Mouse (Mus musculus) CD8-positive naive resting alpha-beta T cell, adult 2 months (primary cell): ENCODE results near the gene Ranbp3l.

Source experiments
- DNase-seq, 2 experiments: peaks; one replicate each; pipeline ENCODE4 v3.0.0; 2022; ENCODE audit warnings: low read depth in 2 of 2, low spot score in 2 of 2

The Ranbp3l gene

DNA sequence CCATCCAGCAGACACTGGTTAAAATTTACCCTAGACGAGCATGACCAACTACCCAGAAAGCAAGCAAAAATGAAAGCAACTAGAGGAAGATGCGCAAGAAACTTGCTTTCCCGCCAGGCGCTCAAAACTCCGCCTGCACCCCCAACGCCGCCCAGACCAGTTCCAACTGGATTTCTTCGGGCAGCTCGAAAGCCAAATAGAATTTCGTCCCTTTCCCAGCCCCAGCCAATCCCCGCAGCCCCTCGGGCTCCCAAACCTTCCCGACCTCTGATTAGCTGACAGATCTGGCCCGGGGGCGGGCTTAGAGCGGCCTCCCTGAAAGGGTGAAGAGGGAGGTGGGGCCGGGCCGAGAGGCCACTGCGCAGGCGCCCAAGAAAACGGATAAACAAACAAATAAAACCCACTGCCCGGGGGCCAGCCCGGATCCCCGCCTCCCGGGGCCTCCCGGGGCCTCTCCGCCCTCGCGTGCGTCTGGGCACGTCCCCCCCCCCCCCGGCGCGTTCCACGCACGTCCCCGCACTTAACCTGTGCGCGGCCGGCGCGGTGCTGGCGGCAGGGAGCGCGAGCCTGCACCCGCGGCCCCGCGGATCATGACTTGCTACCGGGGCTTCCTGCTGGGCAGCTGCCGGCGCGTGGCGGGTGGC is 103.3 kb downstream of the Ranbp3l start, which contains the start of gene Nadk2:
TSS of gene Nadk2 (plus strand) at position 349 of the 644 bp plus-strand sequence.
- peak; percentile 94 to 95 for DNase-seq

DNA sequence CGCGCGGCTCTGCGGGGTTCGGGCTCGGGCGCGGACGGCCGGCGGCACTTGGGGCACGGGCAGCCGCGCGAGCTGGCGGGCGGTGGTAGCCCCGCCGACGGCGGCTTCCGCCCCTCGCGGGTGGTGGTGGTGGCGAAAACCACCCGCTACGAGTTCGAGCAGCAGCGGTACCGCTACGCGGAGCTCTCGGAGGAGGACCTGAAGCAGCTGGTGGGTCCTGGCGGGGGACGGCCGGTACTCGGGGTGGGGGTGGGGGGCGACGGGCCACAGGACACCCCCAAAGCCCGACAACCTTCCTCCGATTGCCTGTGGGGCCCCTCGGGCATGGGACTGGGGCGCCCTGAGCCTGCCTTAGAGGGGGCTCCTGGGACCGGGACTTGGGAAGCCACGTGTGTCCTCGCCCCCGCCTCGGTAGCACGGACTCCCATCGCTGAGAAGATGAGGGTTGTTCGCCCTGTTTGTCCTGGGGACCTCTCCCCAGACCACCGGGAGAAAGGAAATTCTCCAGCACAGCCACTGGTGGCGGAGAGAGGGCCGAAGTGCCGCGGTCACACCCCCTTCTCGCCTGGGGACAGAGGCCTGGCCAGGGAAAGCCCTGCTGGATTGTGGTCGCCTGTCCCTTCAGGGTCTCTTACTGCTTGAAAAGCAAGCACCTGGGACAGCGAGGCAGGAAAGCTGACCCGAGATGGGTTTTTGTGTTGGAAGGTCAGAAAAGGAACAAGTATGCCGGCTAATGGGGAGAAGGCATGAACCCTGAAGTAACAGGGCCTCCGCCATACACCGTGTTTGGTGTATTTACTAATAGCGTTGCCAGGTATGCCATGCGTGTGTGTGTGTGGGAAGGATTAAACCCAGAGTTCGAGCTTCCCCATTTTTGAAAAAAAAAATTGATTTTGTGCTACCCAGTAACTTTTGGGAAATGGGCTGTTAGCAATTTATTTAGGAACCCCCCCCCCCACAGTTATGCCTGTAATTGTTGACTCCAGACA is 104.1 kb downstream of the Ranbp3l start:
- peak; percentile 23 to 27 for DNase-seq

DNA sequence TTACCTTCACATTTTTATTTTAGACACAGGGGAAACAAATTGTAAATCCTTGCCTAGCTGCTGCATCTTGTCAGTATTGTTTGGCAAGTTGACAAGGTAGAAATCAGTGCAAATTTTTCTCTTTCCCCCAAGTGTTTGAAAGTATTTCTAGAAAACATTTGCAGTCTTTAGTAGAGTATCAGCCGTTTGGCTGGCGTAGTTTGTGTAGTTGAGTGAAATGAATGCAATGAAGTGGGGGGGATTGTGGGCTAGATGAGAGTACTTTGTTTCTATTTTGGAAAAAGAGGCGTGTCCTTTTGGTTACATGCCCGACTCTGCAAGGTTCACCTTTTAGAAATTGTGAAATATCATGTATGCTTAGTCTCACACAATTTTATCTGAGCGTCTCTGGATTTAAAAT is 104.9 kb downstream of the Ranbp3l start:
- DNase-seq = peak in 1 of 2 experiments; percentile 7

DNA sequence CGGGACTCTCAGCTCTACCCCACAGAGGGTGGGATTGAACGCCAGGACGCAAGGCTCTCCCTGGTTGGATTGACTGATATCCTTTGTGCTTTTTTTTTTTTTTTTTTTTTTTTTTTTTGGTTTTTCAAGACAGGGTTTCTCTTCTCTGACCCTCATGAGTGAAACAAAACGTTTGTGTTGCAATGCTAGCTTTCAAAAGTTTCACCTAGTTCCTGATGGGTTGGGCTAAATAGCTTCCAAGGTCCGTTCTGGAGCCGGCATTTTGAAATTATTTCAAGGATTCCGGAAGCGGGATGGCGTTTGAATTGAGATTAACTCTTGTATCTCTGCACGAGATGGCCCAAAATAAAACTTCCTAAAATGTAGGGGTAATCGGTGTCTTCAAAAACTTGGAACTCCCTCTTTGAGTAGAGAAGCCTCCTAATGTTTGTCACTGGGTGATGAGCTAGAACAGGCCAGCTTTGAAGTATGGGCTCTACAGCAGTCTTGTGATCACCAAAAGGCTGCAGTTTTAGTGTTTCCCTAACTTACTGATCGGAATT is 105.4 kb downstream of the Ranbp3l start:
- DNase-seq = no peak

DNA sequence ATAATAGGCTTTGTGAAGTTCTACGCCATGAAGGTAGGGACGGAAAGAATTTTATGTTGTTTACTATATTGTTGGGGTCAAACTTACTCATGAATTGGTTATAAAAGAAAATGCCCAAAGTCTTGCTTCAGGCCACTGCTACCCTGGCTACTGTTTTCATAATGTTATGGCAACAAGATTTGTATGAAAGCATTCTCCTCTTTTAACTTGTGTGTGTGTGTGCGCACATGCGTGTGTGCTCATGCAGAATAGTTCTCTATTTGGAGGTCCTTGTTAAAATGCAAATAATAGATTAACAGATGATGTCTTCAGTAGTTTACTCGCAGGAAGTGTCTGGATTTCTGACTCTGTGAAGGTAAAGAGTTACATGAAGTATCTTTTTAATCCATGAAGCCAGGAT is 105.9 kb downstream of the Ranbp3l start:
- no peak for DNase-seq

DNA sequence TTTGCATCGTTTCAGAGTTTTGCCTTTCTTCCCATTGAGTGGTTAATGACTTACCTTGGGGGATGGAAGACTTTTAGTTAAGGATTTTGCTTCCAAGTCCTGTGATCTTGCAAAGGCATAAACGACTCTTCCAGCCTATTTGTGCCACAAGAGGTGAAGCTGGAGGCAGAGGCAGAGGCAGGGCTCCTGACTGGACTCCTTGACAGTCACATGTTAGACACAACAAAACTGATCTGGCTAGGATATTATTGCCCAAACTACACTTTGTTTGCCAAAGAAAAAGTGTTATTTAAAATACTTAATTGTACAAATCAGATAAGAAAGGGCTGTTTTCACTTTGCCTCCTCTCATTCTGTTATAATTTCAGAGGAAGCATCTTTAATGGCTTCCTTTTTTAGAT is 106.4 kb downstream of the Ranbp3l start:
- no peak for DNase-seq

DNA sequence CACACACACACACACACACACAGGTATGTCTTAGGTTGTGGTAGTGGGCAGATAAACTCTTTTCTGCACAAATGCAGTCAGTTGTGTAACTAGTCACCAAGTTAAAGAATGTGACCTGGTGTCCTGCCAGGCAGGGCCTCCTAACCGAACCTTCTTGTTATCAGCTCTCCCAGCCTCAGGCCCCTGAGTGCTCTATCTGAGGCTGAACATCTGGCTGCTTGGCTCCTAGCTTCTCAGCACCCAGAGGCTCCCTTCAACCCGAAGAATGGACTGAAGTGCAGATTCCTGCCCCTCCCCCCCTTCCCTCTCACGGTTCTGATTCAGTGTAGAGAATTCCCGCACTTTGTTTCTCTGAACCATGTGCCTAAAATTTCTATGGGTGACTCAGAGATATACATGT is 106.9 kb downstream of the Ranbp3l start:
- no peak for DNase-seq

DNA sequence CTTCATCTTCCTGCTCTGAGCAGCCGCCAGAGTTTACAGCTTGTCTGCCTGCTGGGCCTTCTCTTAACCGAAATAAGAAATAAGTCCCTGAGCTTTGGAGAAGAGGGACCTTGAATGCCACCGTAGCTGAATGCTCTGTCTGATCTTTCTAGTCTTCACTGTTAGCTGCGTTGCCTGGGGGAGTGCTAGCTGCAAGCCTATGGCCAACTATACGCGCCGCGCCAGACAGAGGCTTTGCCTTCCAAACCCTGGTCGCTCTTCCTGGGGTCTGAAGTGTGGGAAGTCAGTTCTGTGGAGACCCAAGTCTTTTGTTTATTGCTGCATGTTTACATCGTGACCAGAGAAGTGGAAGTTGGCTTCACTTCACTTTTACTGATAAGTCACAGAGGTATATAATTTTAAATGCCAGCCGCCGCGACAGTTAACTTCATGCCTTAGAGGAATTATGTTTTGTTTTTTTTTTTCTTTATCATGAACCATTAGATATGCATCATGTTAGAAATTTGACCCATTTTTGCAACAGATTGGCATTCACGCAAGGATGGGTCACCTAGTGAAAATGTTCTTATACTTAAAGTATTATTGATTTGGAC is 108.0 kb downstream of the Ranbp3l start:
- DNase-seq = no peak

DNA sequence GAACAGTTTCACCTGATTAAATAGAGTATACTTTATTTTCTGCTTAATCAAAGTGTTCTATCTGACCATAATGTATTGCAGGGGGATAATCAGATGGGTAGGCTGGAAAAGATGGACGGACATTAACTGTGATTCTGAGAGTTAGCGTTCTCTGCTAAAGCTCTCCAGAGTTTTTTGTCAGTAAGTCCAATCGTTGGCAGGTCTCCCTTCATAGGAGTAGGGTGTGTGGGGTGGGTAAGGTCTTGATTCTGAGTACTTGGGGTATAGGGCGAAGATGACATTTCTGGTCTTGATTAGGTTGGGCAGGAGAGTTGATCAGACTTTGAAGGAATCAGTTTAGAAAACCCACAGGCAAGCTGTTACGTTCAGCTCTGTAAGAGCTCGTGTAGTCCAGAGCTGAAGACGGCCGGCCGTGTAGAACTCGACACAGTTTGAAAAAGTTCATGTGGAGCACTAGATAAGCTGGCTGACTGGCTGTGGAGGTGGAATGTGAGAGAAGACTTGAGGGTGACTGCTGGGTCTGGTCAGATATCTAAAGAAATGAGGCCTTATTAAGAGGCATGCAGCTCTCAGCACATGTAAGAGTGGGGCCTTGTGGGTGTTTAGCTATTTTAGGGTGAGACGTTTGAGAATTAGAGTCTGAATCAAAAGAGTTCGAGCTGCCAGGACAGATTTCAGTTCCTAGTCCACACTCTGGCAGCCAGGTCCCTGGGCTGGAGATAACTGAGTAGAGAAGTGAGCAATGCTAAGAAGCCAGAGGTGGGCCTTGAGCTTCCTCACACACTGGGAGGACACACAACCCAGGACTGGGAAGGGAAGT is 110.9 kb downstream of the Ranbp3l start:
- no peak for DNase-seq

DNA sequence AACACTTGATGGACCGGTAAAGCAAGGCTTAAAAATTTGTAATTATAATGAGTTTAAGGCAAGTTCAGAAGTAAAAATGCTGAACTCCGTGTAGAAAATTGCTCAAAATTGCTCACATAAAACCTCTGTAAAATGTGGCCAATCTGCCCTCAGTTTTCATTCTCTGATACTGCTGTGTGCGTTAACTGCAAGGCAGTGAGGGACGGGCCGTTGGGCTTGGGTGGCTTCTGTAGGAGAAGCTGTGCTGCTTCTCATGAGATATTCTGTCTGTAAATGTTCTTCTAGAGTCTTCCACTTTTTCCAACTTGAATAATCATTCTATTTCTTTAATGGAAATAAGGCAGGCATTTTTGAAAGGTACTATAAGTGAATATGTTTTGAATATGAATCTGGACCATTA is 111.9 kb downstream of the Ranbp3l start:
- no peak for DNase-seq

DNA sequence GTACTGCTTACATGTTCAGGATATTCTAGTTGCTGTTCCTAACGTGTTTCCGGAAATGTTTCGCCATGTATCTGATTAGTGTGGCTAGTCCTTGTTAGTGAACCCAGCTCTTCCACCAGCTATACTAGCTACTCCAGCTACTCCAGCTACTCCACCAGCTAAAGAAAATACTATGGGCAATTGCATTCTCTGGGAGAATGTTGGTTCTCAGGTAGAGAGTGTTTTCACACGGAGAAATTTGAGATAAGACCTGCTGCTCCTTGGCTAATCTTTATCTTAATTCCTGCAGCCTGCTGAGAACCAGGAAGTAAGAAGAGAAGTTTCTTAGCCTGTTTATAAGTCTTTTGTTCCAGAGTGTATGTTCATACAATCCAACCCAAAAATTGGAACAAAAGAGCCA is 112.5 kb downstream of the Ranbp3l start:
- no peak for DNase-seq

DNA sequence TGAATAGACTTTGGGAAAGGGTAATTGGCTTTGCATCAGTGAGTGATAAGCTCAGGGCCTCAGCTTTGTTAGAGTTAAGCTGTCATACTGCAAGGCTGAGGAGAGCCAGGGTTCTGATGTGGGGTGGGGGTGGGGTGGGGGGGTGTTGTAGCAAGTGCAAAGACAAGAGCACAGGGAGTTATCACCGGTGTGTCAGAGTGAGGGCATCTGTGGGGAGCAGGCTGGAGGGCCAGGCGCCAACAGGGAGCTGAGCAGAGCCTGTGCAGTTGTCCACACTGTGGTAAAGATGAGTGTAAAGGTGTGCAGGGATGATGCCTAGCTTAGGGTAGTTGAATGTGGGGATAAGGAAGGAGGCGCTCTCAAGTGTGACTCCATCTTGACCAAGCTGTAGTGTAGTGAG is 113.5 kb downstream of the Ranbp3l start:
- no peak for DNase-seq

DNA sequence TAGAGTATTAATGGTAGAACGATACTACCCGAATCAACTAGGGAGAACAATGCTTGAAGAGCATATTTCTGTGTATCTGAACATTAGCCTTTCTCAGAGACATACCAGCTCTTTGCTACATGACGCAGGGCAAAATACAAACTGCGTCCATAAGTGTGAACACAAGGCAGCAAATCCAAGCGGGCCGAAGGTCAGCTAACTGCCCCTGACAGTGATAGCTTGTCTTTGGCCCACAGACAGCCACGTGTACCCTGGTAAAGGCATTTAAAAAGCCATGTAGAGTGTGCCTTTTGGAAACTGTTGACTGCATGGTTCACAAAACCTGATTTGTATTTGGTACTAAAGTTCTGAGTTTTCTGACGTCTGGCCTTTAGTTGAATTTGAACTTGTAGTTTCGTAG is 115.0 kb downstream of the Ranbp3l start:
- DNase-seq = no peak

DNA sequence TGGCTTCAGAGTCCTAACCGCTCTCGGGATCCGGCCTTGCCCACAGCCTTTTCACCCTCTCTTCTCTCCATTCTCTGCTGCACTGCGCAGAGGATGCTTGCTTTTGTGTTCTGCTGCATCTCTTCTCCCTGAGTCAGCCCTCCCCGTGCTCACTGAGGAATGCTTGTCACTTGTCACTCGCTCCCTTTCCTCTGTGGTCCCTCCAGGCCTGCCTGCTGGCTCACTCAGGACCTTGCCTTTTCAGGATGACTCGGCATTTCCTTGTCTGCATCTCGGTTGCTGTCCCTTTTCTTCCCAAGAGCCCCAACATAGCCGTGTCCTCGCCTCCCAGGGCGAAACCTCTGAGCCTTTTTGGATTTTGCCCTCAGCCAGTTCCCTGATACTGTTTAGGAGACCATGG is 119.1 kb downstream of the Ranbp3l start:
- DNase-seq = no peak

DNA sequence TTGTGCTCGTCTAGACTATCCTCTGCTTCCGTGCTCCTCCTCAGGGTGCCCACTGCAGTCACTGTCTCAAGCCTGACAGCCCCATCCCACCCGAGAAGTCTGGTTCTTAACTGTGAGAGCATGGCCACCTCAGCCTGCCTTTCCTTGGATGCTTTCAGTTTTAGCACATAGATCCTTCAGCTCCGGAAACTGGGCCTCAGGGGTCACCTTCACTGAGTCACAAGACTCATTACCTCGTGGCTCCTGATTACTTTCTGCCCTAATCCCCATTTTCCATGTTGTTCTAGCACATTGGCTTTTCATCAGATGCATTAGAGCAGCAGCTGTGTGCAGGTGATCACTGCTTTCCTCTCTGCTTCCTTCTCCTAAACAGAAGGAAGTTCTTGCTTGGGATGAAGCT is 119.7 kb downstream of the Ranbp3l start:
- DNase-seq = no peak

DNA sequence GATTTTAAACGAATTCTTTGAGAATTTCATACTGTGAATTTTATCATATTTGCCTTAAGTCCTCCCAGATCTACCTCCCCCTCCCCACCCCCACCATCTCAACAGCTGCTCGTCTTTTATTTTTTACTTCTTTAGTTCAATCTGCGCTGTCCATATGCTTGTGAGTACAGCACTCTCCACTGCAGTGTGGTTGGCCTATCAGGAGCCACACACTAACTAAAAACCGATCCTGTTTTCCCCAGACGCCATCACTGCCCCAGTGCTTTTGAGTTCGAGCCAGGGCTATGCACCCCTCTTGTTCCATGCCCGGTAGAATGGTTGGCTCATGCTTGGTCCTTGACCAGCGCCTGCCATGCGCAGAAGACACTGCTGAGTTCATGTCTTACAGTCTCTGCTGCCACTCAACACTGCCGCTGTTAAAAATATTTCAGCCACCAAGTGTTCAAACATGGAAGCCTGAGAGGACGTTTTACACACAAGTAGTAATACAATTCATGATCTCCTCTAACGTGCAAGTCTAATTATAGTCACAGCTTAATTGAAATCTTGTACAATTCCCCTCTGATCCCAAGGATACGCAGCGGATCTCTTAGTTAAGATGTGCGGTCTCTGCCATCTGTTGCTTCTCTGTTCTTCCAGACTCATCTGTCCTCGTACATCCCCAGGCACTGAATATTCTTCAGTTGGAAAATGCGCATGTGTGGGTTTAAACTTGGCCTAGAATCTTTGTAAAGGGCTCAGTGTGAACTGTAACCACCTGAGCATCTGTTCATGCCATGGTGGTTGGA is 120.3 kb downstream of the Ranbp3l start:
- DNase-seq = no peak

DNA sequence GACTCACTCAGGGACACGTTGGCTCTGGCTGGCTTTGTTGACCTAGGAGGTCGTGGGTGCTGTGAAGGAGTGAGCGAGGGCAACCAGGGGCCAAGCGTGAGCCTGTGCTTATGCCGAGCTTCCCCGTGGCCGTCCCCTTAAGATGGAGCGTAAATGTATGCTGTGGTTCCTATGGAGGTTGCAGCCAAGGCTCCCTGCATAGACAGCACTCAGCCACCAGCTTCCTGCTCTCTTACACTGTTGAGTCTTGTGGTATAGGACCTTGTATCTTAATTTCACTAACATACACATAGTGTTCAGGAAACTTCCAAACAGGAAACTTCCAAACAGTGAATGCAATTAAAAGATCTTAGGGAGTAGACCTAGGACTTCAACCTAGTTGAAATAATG is 120.9 kb downstream of the Ranbp3l start:
- no peak for DNase-seq

DNA sequence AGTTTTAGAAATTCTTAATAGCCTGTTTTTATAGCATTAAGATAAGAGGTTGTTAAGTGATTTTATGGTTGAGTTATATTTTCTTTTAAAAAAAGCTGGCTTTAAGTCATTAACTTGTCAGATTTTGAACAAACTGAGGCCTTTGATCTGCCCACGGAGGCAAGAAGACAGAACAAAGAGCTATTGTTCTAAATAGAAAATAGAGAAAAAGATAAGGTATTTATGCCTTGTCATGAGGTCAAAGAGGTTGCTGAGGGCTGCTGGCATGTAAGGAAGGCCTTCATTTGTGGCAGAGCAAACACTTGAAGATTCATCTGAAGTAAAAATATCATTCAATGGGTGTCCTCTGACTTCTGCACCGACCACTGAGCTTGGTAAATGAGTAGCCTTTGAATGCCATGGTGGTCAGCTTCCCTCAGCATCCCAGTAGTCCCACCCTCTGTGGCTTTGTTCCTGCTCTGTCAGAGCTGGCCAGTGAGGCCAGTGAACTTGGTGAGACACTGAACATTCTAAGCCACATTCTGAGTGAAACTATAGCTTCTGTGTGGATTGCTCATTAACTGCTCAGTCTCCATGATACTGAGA is 121.5 kb downstream of the Ranbp3l start:
- no peak for DNase-seq

DNA sequence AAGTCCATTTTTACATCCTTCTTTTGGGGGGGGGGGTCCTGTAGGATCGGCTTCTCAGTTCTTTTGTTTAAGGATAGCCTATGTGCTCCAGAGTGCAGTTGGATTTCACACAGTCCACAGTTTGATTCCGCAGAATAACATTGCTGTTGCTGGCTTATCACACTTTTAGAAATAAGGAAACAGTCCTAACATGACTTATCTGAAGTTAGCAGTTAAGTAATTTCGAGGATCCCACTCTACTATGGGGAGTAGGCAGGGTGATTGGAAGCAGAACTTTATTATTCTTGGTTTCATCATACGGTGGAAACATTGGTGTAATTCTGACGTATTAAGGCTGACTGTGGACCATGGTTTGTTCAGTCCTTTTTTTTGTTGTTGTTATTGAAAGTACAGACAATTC is 122.9 kb downstream of the Ranbp3l start:
- DNase-seq = no peak
